Comparison of ENCODE assay signal across 27 mouse cellular contexts in the genomic region with DNA sequence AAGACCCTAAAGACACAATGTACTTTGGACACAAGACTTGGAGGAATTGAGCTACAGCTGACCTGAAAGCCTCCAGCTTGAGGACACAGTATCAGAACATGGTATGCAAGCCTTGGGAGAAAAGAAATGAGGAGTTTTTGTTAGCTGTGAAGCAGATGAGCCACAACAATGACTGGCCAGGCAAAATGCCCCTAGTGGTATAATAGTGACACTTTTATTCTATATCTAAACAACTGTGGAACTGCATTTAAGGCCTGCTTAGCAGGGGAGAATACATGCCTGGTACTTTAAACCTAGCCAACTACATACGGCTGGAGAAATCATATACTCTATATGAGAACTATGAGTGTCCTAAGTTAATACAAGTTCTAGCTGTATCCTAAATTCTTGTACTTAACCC. TPM values are rescaled to one million over a fixed set of nuclear protein-coding genes. Genes with fewer than 3 reads are reported as not detected.
DNase-seq lines count a peak whose midpoint lies in the region; ATAC-seq and TF ChIP-seq lines count a peak whose summit lies in the region.
"Had no signal": no experiment of that assay in that cellular context is flagged by ENCODE, and none has a peak within 500 bp of the region (broad histone marks: within the 10 kb centered on the region; RNA-seq: fewer than 3 reads in every experiment).

No protein-coding gene starts in this region.

- in situ Hi-C loops in Patski (cut with MboI; ENCODE audit: low pct_unique_long_range_greater_than_20kb), result no loop called here

- no peaks in the 10 kb centered on the region for H3K9me3 ChIP-seq in stomach, postnatal 0 days (ENCODE audit: control insufficient read depth, low read length)
- H3K9me3 ChIP-seq: embryonic facial prominence, embryonic 12.5 days; embryonic facial prominence, embryonic 15.5 days; forebrain, embryonic 15.5 days; heart, embryonic 12.5 days; heart, embryonic 15.5 days; hindbrain, embryonic 10.5 days; hindbrain, embryonic 13.5 days had no signal

- no peak for ATAC-seq in Patski
- no peak for ATAC-seq in stomach, postnatal 0 days (ENCODE audit: low FRiP score, low TSS enrichment)
- ATAC-seq: forebrain, embryonic 15.5 days; hindbrain, embryonic 16.5 days had no signal

- H3K4me3 ChIP-seq in heart, adult 2 months, result no peak overlapping the region
- no peak overlapping the region for H3K4me3 ChIP-seq in layer of hippocampus, adult 2 months
- no peak overlapping the region for H3K4me3 ChIP-seq in stomach, postnatal 0 days (ENCODE audit: low read depth, low read length)
- H3K4me3 ChIP-seq: embryonic facial prominence, embryonic 12.5 days; embryonic facial prominence, embryonic 15.5 days; forebrain, embryonic 15.5 days; heart, embryonic 12.5 days; heart, embryonic 15.5 days; hindbrain, embryonic 10.5 days; hindbrain, embryonic 13.5 days had no signal

- no peak overlapping the region for H3K9ac ChIP-seq in heart, adult 2 months (ENCODE audit: low read depth, low read length)
- H3K9ac ChIP-seq in stomach, postnatal 0 days (ENCODE audit: low read length), result no peak overlapping the region
- H3K9ac ChIP-seq: embryonic facial prominence, embryonic 12.5 days; embryonic facial prominence, embryonic 15.5 days; forebrain, embryonic 15.5 days; heart, embryonic 12.5 days; heart, embryonic 15.5 days; hindbrain, embryonic 13.5 days had no signal

- no peak overlapping the region for H3K27ac ChIP-seq in heart, adult 2 months
- no peak overlapping the region for H3K27ac ChIP-seq in layer of hippocampus, adult 2 months
- no peak overlapping the region for H3K27ac ChIP-seq in stomach, postnatal 0 days (replicated peaks)
- H3K27ac ChIP-seq: embryonic facial prominence, embryonic 12.5 days; embryonic facial prominence, embryonic 15.5 days; forebrain, embryonic 15.5 days; heart, embryonic 15.5 days; hindbrain, embryonic 10.5 days; hindbrain, embryonic 13.5 days had no signal

- TF ChIP-seq POLR2A in heart, adult 2 months (IDR thresholded peaks at IDR 0.05; ENCODE audit: insufficient read depth, low read depth, low read length), result no peak

- H3K27me3 ChIP-seq in heart, adult 2 months (ENCODE audit: control insufficient read depth, insufficient read depth, low read length), result no peaks in the 10 kb centered on the region
- H3K27me3 ChIP-seq in Patski, result no peaks in the 10 kb centered on the region
- no peaks in the 10 kb centered on the region for H3K27me3 ChIP-seq in stomach, postnatal 0 days (ENCODE audit: control insufficient read depth, insufficient read depth, low read length)
- H3K27me3 ChIP-seq: CH12.LX; embryonic facial prominence, embryonic 12.5 days; embryonic facial prominence, embryonic 15.5 days; forebrain, embryonic 15.5 days; heart, embryonic 12.5 days; heart, embryonic 15.5 days; hindbrain, embryonic 13.5 days had no signal

- CTCF ChIA-PET in Patski (lab: Charles Lee), result interaction anchor here (1.2 kb wide), 2 partner anchors 19 to 22 kb away, joined by 3 to 4 read pairs; no protein-coding TSS in a partner anchor

- peak; percentile 15; the same call in 1 of the 2 replicates for TF ChIP-seq CTCF in heart, adult 2 months (IDR thresholded peaks at IDR 0.05)
- peak; percentile 51 for TF ChIP-seq CTCF in layer of hippocampus, adult 2 months (conservative IDR thresholded peaks at IDR 0.05)
- peak; percentile 23 for TF ChIP-seq CTCF in Patski (IDR thresholded peaks at IDR 0.05)
- TF ChIP-seq CTCF in stomach, postnatal 0 days (IDR thresholded peaks at IDR 0.05; ENCODE audit: low read depth), result peak; percentile 31

- no peaks in the 10 kb centered on the region for H3K4me1 ChIP-seq in heart, adult 2 months (ENCODE audit: control insufficient read depth, insufficient read depth, low read length)
- no peaks in the 10 kb centered on the region for H3K4me1 ChIP-seq in stomach, postnatal 0 days (replicated peaks; ENCODE audit: control insufficient read depth, insufficient read depth)
- H3K4me1 ChIP-seq: embryonic facial prominence, embryonic 12.5 days; embryonic facial prominence, embryonic 15.5 days; forebrain, embryonic 15.5 days; heart, embryonic 12.5 days; heart, embryonic 15.5 days; hindbrain, embryonic 10.5 days; hindbrain, embryonic 13.5 days had no signal

- TF ChIP-seq EP300 in heart, adult 2 months (IDR thresholded peaks at IDR 0.05; ENCODE audit: insufficient read depth, low read depth, low read length), result no peak
- no peak for TF ChIP-seq EP300 in stomach, postnatal 0 days (optimal IDR thresholded peaks at IDR 0.05)

- no peak for DNase-seq in heart, adult 2 months
- DNase-seq in heart, adult 11 months, result no peak
- DNase-seq in layer of hippocampus, adult 2 months (ENCODE audit: low spot score in 2 of 2), result no peak
- DNase-seq in layer of hippocampus, adult 11-12 months (ENCODE audit: low spot score), result no peak
- DNase-seq in Patski (ENCODE audit: low read depth, low spot score), result no peak
- DNase-seq in stomach, postnatal 0 days (ENCODE audit: low spot score), result no peak
- no peak for DNase-seq in right cerebral cortex, postnatal 4 days
- DNase-seq in cerebellum, postnatal 4 days (ENCODE audit: low spot score in 2 of 2), result no peak
- DNase-seq: adrenal gland, postnatal 10 days; adrenal gland, postnatal 36 days; cerebellum, adult 18-20 months; cerebellum, adult 9-10 months; cerebellum, postnatal 14 days; gastrocnemius, postnatal 10 days; gastrocnemius, postnatal 36 days; heart, postnatal 10 days; heart, postnatal 36 days had no signal

- no peaks in the 10 kb centered on the region for H3K36me3 ChIP-seq in heart, adult 2 months (ENCODE audit: control insufficient read depth, insufficient read depth, low read length)
- no peaks in the 10 kb centered on the region for H3K36me3 ChIP-seq in stomach, postnatal 0 days (ENCODE audit: control insufficient read depth, insufficient read depth, low read length)
- H3K36me3 ChIP-seq: embryonic facial prominence, embryonic 12.5 days; embryonic facial prominence, embryonic 15.5 days; forebrain, embryonic 15.5 days; heart, embryonic 12.5 days; heart, embryonic 15.5 days; hindbrain, embryonic 10.5 days; hindbrain, embryonic 13.5 days had no signal

- no peak overlapping the region for H3K4me2 ChIP-seq in stomach, postnatal 0 days (replicated peaks; ENCODE audit: low read depth)
- H3K4me2 ChIP-seq: embryonic facial prominence, embryonic 12.5 days; embryonic facial prominence, embryonic 15.5 days; forebrain, embryonic 15.5 days; heart, embryonic 12.5 days; heart, embryonic 15.5 days; hindbrain, embryonic 13.5 days had no signal

- POLR2A ChIA-PET in Patski (lab: Charles Lee), result no interaction called here

- no peaks in the 10 kb centered on the region for H3K79me2 ChIP-seq in heart, adult 2 months (replicated peaks; ENCODE audit: control insufficient read depth, insufficient read depth, low read length)

- intact Hi-C loops in heart, adult 2 months (cut with DNase I), result no loop called here

- 98% methylated on average over 1 of the region's 1 CpGs for WGBS in heart, adult 2 months
- WGBS in stomach, postnatal 0 days, result 89% methylated on average over 1 of the region's 1 CpGs

RNA-seq across cellular contexts. Expression of a gene that starts 20.3 kb away (rescaled TPM):
- 1 to 10 TPM; 1.9 to 2.4 TPM for total RNA-seq in heart, adult 2 months (2021)
- 0.94 and 1.4 TPM in 2 replicates for polyA plus RNA-seq in heart, adult 2 months (2012; rRNA removed)
- total RNA-seq in layer of hippocampus, adult 2 months (2021), result 10 to 100 TPM; 17.6 to 18.4 TPM
- 1.1 TPM for polyA plus RNA-seq in Patski (2021)
- polyA plus RNA-seq in stomach, postnatal 0 days (2015; fragmentation: Nextera tagmentation; extraction: Ambion mirVana), result 2.8 and 2.9 TPM in 2 replicates
- total RNA-seq: MEL had no signal
